Mouse (Mus musculus) cerebellum, postnatal 25 days (tissue): ENCODE measurements around the gene Mpc2.
A peak's percentile ranks its signal among the peaks of the same experiment; 100 is the strongest.

ENCODE experiments used
- DNase-seq, 2 experiments: peaks; one replicate each; pipeline ENCODE4 v3.0.0; 2021; ENCODE audit warnings: mixed read lengths in 2 of 2

Gene Mpc2

GRCm38 (mm10) chr1:165460360-165460800, at the start of gene Mpc2, which contains the start of gene Dcaf6:
Gene Mpc2, plus strand, starts transcription at chr1:165460637.
Gene Dcaf6, minus strand, starts transcription at chr1:165460475.
- DNase-seq = peak; percentile 100

- no peak for DNase-seq
Measured at GRCm38 (mm10) chr1:165421357-165421915, 39.0 kb upstream of the Mpc2 start.

DNA sequence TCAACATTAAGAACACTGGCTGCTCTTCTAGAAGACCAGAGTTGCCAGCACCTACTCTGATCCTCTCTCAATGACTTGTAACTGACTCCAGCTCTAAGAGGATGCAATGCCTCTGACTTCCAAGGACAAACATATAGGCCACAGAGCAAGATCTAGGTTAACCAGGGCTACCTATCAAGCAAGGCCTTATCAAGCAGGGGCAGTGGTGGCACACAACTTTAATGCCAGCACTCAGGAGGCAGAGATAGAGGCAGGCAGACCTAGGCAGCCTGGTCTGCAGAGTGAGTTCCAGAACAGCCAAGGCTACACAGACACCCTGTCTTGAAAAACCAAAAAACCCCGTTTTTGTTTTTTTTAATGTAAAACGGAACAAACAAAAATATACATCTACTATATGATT, 34.2 kb upstream of the Mpc2 start:
- DNase-seq = no peak

- no peak for DNase-seq
Measured at GRCm38 (mm10) chr1:165432883-165433282, 27.6 kb upstream of the Mpc2 start.

DNA sequence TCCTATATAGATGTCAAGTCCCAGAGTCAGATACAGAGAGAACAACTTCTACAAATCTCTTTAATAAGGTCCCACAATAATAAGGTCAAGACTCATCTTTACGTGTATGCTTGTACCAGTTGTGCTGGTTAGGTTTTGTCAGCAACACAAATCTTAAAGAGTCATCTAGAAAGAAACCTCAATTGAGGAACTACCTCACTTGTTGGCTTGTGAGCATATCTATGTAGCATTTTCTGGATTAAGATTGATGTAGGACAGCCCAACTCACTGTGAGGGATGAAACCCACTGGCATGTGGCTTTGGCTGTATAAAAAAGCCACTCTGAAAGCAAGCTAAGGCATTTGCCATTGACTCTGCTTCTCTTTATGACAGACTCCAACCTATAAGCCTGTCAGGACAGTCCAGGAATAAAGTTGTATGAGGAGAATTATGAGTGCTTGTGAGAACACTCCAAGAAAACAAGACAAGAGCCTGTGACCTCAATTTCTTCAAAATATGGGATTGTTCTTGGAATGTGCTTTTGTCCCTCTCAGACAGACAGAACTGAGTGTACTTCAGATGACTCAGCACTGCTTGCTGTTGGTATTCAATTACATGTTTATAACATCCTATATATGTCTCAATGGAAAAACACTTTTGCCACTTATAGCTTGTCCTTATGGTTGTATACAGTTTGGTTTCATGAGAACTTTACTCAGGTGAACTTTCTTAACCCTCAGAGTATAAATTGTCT, 22.0 kb upstream of the Mpc2 start:
- DNase-seq = no peak

DNA sequence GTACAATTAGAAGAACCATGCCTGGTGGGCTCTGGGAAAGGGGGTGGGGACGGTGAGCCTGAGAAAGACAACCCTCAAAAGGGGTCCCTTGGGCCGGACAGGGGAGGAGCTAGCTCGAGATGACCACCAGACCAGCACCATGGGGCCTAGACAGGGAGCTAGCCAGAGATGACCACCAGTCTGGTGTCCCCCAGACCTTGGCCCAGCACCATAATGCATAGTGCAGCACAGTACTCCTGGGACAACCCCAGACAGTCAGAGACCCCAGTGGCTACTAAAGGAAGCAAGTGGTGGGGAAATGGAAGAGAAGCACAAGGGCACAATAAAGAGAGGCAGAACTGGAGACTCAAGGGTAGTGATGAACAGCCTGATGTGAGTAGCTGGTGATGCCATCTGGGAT, 19.6 kb upstream of the Mpc2 start:
- no peak for DNase-seq

GRCm38 (mm10) chr1:165441201-165441600, 19.2 kb upstream of the Mpc2 start:
- no peak for DNase-seq

DNA sequence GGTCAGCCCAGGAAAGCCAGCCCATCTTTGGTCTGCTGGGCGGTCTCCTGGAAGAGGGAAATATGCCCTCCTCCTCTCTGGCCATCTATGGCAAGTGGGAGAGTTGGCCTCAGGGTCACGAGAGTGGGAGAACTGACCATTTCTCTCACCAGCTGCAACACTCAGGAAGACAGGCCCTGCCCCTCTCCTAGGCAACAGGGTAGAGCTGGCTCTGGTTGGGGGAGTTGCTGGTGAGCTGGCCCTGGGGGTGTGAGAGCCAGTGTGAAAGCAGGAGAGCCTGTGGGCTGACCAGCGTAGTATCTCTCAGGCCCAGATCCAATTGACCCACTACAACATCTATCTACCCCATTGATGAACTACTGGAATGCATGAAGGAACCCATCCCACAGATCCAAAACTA, 18.7 kb upstream of the Mpc2 start:
- DNase-seq = no peak

DNA sequence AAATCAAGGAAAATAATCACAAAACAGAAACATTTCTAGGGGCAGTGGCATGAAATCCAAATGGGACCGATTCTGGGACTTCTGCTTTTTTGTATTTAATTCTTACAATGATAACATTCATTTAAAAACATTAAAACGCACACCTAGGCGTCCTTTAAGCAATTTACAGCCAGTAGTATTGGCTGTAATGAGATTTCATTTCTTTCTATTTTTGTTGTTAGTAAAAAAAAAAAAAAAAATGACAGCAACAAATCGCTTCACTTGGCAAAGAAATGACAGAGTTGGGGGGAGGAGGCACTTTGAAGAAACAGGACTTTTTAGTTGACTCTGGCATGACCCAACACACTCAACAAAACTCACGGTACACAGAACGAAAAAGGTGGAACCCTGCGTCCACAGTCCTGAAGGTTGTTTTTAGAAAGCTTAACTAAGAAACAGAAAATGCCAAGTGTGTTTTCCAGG, 1.4 kb upstream of the Mpc2 start:
- DNase-seq = no peak

DNA sequence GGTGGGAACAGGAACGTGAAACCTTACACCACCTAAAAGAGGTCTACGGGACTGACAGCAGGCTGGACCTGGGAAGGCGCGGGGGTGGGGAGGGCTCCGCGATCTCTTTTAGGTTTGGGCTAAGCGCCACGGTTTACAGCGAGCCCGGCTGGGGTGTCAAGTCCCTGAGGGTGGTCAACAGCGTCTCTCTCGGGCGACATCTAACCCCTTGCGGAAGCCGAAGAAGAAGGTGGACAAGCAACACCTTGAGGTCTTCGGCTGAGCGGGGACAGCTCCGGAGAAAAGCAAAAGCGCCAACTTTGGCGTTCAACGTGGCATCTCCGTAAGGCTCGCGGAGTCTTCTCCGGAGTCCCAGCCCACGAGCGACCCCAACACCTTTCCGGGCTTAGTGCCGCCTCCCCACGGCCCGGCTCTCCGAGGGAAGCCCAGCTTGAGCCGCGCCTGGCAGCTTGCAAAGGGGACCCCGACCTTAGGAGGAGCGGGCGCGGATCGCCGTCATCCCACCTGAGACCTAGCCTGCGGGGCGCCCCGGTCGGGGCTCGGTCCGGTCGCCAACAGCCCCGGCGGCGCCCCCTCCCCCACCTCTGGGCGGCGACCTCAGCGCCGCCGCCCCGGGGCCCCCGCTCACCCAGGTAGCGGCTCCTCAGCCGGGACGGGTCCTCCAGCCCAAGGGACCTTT, 795 bp upstream of the Mpc2 start:
- peak; percentile 72 to 80 for DNase-seq

DNA sequence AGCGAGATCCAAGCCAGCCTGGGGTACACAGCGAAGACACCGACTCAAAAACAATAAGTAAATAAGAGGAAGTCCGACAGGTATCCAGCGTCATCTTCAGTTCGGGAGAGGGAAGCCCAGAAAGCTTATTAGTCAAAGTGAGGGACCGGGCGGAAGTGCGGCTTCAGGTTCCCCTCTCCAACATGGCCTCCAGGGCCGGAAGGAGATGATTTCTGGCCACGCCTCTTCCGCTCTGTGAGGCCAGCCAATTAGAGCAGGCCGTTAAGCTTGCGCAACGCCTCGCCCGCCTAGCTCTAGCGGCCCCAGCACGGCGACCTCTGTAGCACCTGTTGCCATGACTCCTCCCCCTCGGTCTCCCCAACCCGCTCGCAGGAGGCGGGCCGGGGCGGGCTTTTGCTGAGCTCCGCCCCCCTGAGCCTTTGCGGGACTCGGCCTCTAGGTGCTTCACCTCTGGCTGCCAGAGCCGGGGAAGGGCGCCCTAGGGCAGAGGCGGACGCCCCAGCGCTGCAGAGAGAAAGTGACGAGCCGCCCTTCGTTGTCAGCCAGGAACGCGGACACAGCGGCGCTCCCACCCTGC, 452 bp downstream of the Mpc2 start:
- DNase-seq = peak; percentile 98 to 99

GRCm38 (mm10) chr1:165461681-165462080, 1.2 kb downstream of the Mpc2 start:
- DNase-seq = peak in 1 of 2 experiments; percentile 30

DNA sequence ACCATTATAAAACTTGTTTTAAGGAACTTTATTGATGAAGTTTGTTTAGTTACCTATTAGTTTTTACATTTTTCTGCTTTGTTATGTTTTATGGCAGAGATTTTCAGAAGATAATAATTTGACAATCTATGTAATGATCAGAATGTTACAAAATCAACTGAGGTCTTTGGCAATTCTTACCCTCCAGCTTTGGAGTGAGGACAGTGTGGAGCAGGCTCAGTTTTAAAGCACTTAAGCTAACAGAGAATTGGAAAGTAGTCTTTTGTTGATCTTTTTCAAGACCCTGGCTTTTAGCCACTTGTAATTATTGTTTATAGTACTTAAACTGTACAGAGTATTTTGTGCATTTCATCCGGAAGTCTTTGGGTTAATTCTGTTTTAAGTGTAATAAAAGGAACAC, 2.4 kb downstream of the Mpc2 start:
- no peak for DNase-seq

- no peak for DNase-seq
Measured at GRCm38 (mm10) chr1:165464574-165464973, 4.1 kb downstream of the Mpc2 start.

GRCm38 (mm10) chr1:165468971-165469370, 8.5 kb downstream of the Mpc2 start:
- no peak for DNase-seq

DNA sequence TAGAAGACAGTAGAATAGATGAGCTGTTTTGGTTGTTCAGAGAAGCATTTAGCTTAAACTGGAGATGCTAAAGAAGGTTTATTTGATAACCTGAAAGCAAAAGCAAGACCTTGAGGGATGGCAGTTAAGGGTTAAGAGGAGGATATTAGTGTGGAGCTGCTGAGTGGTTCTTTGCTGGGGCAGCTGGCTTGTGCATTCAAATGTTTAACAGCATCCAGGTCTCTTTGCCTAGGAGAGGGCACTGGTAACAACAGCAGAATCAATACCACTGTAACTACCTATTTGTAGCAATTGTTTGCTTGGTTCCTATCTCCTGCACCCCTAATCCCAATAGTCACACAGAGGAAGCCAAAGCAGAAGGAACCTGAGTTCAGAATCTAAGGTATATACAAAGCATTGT, 9.3 kb downstream of the Mpc2 start:
- DNase-seq = no peak

DNA sequence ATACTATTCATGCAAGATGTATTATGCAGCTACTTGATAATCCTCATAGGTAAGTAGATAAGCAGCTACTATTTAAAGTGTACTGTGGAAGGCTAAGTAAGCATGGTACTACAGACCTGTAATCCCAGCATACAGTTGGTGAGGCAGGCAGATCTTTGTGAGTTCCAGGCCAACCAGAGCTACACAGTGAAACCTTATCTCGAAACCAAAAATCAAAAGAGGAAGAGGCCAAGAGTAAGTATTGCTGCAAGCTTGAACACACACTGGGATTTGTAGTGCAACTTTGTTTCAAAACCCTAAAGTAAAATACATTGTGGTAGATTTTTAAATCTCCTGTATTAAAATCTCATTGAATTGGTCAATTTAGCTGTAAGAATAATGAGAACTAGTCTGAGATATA, 11.1 kb downstream of the Mpc2 start:
- DNase-seq = no peak

DNA sequence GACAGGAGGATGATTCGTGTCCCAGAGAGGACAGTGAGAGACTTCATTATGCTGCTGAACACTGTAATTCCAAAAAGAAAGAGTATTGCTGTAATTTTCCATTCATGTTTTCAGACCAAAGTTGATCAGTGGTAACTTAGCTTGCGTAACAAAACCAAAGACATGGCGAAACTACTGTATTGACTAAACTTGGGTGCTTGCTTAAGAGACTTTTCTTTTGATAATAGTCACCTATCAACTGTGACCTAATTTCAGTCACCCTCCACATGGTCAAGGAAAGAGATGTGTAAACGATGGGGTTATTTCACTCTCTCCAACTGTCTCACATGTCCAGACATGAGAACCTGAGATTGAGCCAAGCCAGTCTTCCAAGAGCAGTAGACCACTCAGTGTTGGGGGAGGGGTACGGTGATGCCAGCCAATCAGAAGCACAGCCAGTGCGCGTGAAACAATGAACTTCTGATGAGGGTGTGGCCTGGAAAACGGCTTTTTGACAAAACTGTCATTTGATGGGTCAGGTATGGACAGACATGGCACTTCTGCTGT, 24.3 kb downstream of the Mpc2 start, which contains the start of gene Adcy10:
Gene Adcy10, plus strand, starts transcription at position 496 of the 546 bp plus-strand sequence.
- no peak for DNase-seq

GRCm38 (mm10) chr1:165486108-165486507, 25.7 kb downstream of the Mpc2 start:
- no peak for DNase-seq

GRCm38 (mm10) chr1:165489197-165489596, 28.8 kb downstream of the Mpc2 start:
- no peak for DNase-seq

- DNase-seq = no peak
Measured at GRCm38 (mm10) chr1:165498856-165499255, 38.4 kb downstream of the Mpc2 start.

GRCm38 (mm10) chr1:165503307-165504024, 43.0 kb downstream of the Mpc2 start:
- DNase-seq = peak in 1 of 2 experiments; percentile 7
